Mouse (Mus musculus) hindbrain, embryonic 15.5 days (tissue): ENCODE results near the gene Sh2d3c. TPM values are rescaled to one million over a fixed set of nuclear protein-coding genes. Genes with fewer than 3 reads are reported as not detected.
A peak's percentile ranks its signal among the peaks of the same experiment; 100 is the strongest.

Experiments
- ATAC-seq: fragments of 200-750 bp; cut with Nextera tagmentation; 2 replicates; pipeline ENCODE4 v1.8.0; 2017; ENCODE audit warnings: low read depth, moderate number of reproducible peaks, moderate TSS enrichment; ENCODE audit not compliant: low FRiP score
- H3K27ac ChIP-seq: fragments of 300-500 bp; sonication (generic); replicated peaks from 2 replicates; pipeline ENCODE4 v1.5.1; 2015; ENCODE audit warnings: mild to moderate bottlenecking, inconsistent platforms
- H3K27me3 ChIP-seq: fragments of 300-500 bp; sonication (generic); 2 replicates; pipeline ENCODE4 v1.6.1; 2015; ENCODE audit warnings: control low read depth, inconsistent platforms
- H3K36me3 ChIP-seq: fragments of 300-500 bp; sonication (generic); 2 replicates; pipeline ENCODE4 v1.6.1; 2015; ENCODE audit warnings: control low read depth, inconsistent platforms
- H3K4me1 ChIP-seq: fragments of 300-500 bp; sonication (generic); replicated peaks from 2 replicates; pipeline ENCODE4 v1.6.1; 2015; ENCODE audit warnings: control low read depth, inconsistent platforms
- H3K4me2 ChIP-seq: fragments of 300-500 bp; sonication (generic); 2 replicates; pipeline ENCODE4 v1.6.1; 2015; ENCODE audit warnings: moderate library complexity, mild to moderate bottlenecking, inconsistent platforms
- H3K4me3 ChIP-seq: fragments of 300-500 bp; sonication (generic); 2 replicates; pipeline ENCODE4 v1.5.1; 2015; ENCODE audit warnings: mild to moderate bottlenecking, inconsistent platforms
- H3K9ac ChIP-seq: fragments of 300-500 bp; sonication (generic); 2 replicates; pipeline ENCODE4 v1.6.1; 2015; ENCODE audit warnings: inconsistent platforms
- H3K9me3 ChIP-seq: fragments of 300-500 bp; sonication (generic); 2 replicates; pipeline ENCODE4 v1.6.1; 2016; ENCODE audit warnings: control low read depth, inconsistent platforms
- WGBS: fragments of 180-500 bp; shearing (Covaris S2); methylation state at CpG from one replicate; pipeline ENCODE4 v1.1.7; 2015; 5-methylcytosine and 5-hydroxymethylcytosine counted together
- polyA plus RNA-seq: library from polyadenylated mRNA; unstranded; fragments of >200 nt; fragmentation: Nextera tagmentation; extraction: Ambion mirVana; gene quantifications from 2 replicates; pipeline ENCODE4 v1.2.1, GENCODE M21; 2015

Sh2d3c gene
- polyA plus RNA-seq, 1 experiment from 2014 or later = 53.3 TPM

DNA sequence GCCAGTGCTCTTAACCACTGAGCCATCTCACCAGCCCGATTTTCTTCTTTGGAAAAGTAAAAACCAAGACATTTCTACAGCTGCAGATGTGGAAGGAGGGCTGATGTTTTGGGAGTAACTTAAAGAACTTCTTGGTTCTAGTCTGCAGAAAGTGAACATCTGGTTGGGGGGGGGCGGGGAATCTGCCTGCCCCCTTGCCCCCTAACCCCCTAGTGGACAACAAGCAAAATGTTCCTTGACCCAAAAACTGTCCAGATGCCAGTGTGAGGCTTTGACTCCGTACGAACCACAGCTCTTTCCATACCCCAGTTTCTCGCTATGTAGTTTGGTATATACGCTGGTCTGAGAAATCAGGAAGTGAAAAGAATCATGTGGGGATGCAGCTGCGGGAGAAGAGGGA, 29.3 kb downstream of the Sh2d3c start:
- H3K36me3 ChIP-seq = peaks cover 68% of the 10 kb centered on the region
- no peak overlapping the region for H3K27ac ChIP-seq
- no peak for ATAC-seq
- H3K9ac ChIP-seq = no peak overlapping the region
- no peak overlapping the region for H3K4me2 ChIP-seq
- no peak overlapping the region for H3K4me3 ChIP-seq
- H3K9me3 ChIP-seq = no peaks in the 10 kb centered on the region
- WGBS = 71% methylated on average over 7 of the region's 7 CpGs
- no peaks in the 10 kb centered on the region for H3K27me3 ChIP-seq
- peaks cover 11% of the 10 kb centered on the region for H3K4me1 ChIP-seq

DNA sequence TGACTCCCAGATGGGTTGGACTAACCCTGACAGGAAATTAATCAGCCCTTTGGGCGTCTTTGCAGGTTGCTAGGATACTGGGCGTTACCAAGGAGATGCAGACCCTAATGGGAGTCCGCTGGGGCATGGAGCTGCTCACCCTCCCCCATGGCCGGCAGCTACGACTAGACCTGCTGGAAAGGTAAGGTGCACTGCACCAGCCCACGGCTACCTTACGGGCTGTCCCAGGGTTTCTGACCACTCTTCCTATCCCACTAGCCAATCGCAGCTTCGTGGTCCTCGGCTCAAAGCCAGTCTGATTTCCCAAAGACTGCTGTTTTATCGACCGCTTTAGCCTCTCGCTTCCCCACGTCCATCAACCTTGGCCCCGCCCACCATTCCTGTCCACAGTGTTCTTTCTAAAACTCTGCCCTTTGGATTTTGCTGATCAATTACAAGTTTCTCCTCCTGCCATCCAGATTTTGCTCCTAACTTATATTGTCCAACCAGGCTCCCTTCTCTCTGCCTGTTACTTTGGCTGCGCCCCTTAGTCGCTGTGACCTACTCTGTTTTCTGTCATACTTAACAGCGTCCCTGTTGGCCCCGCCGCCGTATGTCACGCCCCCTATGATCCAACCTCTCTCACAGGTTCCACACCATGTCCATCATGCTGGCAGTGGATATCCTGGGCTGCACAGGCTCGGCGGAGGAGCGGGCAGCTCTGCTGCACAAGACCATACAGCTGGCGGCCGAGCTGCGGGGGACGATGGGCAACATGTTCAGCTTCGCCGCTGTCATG, 30.2 kb downstream of the Sh2d3c start:
- Histone ChIP-seq H3K4me1 (peaks cover 11% of the 10 kb centered on the region), H3K9me3 (no peaks in the 10 kb centered on the region), H3K4me2 (peak overlapping the region; percentile 42), H3K4me3 (peak overlapping the region; percentile 23), H3K27me3 (no peaks in the 10 kb centered on the region), H3K36me3 (peaks cover 66% of the 10 kb centered on the region), H3K9ac (no peak overlapping the region), H3K27ac (peak overlapping the region; percentile 43; the same call in 1 of the 2 replicates)
- peak; percentile 53; the same call in 1 of the 2 replicates for ATAC-seq
- 7% methylated on average over 31 of the region's 31 CpGs for WGBS

DNA sequence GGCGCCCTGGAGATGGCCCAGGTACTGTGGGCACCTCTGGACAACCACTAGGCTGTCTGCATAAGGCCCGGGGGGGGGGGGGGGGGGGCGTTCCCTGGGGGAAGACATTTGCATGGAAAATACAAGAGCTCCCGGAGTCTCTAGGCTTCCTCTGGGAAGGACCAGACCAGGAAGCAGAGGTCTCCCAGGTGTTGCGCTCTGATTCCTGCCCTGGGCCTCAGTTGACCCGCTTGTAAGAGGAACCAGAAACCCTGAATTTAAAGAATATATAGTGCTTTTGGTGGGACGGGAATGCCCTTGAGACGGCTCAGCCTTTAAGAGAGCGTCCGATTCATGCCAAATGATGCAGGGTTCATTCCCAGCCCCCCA, 30.8 kb downstream of the Sh2d3c start:
- H3K4me2 ChIP-seq = peak overlapping the region; percentile 42
- H3K9ac ChIP-seq = no peak overlapping the region
- H3K36me3 ChIP-seq = peaks cover 61% of the 10 kb centered on the region
- 20% methylated on average over 10 of the region's 10 CpGs for WGBS
- 0 out of 2 replicates have a peak overlapping the region, but pooled peaks have one; percentile 43 for H3K27ac ChIP-seq
- H3K4me1 ChIP-seq = peaks cover 14% of the 10 kb centered on the region
- H3K27me3 ChIP-seq = no peaks in the 10 kb centered on the region
- ATAC-seq = no peak
- H3K4me3 ChIP-seq = peak overlapping the region; percentile 23
- no peaks in the 10 kb centered on the region for H3K9me3 ChIP-seq

DNA sequence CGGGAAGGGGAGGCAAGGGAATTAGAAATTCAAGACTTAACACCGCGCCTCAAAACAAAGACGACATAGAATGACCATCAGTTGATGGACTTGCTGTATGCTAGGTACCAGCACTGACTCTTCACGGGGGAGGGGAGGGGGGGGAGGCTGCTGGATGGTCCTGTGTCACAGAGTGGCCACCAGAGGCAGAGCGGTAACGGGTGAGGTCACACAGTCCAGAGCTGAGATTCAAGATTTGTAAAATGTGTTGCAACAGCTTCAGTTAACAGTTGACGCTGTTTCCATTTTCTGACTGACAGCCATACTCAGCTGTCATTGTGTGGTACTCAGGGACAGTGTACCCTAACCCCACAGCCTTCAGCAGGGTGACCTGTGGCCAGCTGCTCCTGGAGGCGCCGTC, 31.3 kb downstream of the Sh2d3c start:
- ATAC-seq = no peak
- H3K4me2 ChIP-seq = no peak overlapping the region
- no peak overlapping the region for H3K27ac ChIP-seq
- peaks cover 55% of the 10 kb centered on the region for H3K36me3 ChIP-seq
- WGBS = 58% methylated on average over 10 of the region's 10 CpGs
- H3K9ac ChIP-seq = no peak overlapping the region
- H3K4me1 ChIP-seq = peaks cover 16% of the 10 kb centered on the region
- no peaks in the 10 kb centered on the region for H3K27me3 ChIP-seq
- H3K9me3 ChIP-seq = no peaks in the 10 kb centered on the region
- no peak overlapping the region for H3K4me3 ChIP-seq

DNA sequence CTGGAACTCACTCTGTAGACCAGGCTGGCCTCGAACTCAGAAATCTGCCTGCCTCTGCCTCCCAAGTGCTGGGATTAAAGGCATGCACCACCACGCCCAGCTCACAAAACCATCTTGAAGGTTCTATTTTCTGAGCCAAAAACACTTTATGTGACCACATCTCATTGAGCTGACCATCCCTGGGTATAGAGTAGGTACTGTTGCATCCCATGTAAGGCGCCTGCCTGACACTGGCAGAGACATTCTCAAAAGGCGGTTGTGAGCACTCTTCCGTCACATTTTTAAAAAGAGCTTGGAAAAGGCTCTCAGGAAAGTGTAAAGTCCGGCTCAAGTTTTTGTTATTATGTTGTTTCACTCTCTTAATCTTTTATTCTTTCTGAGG, 35.8 kb downstream of the Sh2d3c start:
- peak overlapping the region; percentile 96; the same call in 1 of the 2 replicates for H3K27ac ChIP-seq
- H3K9ac ChIP-seq = no peak overlapping the region
- H3K4me1 ChIP-seq = peaks cover 23% of the 10 kb centered on the region
- 32% methylated on average over 6 of the region's 6 CpGs for WGBS
- peaks cover 41% of the 10 kb centered on the region for H3K36me3 ChIP-seq
- peak overlapping the region; percentile 61 for H3K4me2 ChIP-seq
- H3K9me3 ChIP-seq = no peaks in the 10 kb centered on the region
- ATAC-seq = peak; percentile 49
- peak overlapping the region; percentile 77 for H3K4me3 ChIP-seq
- no peaks in the 10 kb centered on the region for H3K27me3 ChIP-seq

DNA sequence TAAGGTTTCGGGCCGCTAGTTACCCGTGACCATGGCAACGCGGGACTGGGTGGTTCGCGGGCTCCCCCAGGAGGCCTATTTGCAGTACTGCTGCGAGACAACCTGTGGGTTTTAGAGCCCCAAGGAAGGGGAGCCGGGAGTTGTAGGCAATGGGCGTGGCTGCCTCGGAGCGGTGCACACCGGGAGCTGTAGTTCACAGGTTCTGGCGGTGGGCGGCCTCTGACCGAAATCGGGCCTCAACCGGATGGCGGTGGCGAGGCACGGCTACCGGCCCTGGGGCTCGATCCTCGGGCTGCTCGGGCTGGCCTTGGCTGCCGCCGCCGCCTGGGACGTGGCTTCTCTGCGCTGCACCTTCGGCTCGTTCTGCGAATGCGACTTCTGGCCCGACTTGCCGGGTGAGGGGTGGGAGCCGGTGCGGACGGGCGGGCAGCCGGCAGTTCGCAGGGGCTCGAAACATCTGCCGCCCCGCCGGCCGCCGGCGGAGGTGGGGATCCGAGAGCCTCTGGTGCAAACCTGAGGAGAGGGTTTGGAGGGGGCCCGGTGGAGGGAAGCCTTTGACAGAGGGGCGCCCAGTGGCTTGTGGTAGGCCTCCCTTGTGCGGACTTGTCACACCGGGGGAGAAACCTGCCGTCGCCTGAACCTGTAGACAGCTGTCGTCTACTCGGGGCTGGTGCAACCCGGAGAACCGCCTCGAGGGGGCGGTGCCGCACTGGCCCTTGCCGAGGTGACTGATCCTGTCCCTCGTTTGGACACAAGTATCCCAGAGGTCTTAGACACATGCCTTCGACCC, 36.4 kb downstream of the Sh2d3c start, which contains the start of gene Tor2a:
TSS of gene Tor2a (plus strand) at position 179 of the 790 bp plus-strand sequence.
- no peaks in the 10 kb centered on the region for H3K27me3 ChIP-seq
- ATAC-seq = peak; percentile 91

DNA sequence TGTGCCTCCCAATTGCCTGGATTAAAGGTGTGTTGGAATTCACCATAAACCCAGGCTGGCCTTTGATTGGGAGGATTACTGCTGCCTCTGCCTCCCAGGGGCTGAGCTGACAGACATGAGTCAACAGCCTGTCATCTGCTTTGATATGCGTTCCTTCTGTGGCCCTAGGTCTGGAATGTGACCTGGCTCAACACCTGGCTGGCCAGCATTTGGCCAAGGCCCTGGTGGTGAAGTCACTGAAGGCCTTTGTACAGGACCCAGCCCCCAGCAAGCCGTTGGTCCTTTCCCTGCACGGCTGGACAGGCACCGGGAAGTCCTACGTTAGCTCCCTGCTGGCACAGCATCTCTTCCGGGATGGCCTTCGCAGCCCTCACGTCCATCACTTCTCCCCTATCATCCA, 37.6 kb downstream of the Sh2d3c start:
- no peak overlapping the region for H3K27ac ChIP-seq
- peak overlapping the region; percentile 11; the same call in 1 of the 2 replicates for H3K9ac ChIP-seq
- 68% methylated on average over 8 of the region's 8 CpGs for WGBS
- peaks cover 34% of the 10 kb centered on the region for H3K36me3 ChIP-seq
- H3K4me1 ChIP-seq = peaks cover 23% of the 10 kb centered on the region
- no peak overlapping the region for H3K4me3 ChIP-seq
- H3K9me3 ChIP-seq = no peaks in the 10 kb centered on the region
- peak overlapping the region; percentile 22; the same call in 1 of the 2 replicates for H3K4me2 ChIP-seq
- H3K27me3 ChIP-seq = no peaks in the 10 kb centered on the region
- no peak for ATAC-seq

More for the DNA sequence above, 36.4 kb downstream of the Sh2d3c start, which contains the start of gene Tor2a:
- H3K4me3 ChIP-seq = peak within 1 kb of the TSS; percentile 77
- under 1% methylated on average over 61 of the region's 66 CpGs for WGBS
- H3K27ac ChIP-seq = peak within 1 kb of the TSS; percentile 96
- peaks cover 23% of the 10 kb centered on the region for H3K4me1 ChIP-seq
- H3K36me3 ChIP-seq = peaks cover 46% of the 10 kb centered on the region
- H3K4me2 ChIP-seq = peak within 1 kb of the TSS; percentile 61
- no peaks in the 10 kb centered on the region for H3K9me3 ChIP-seq
- peak within 1 kb of the TSS; percentile 94 for H3K9ac ChIP-seq

DNA sequence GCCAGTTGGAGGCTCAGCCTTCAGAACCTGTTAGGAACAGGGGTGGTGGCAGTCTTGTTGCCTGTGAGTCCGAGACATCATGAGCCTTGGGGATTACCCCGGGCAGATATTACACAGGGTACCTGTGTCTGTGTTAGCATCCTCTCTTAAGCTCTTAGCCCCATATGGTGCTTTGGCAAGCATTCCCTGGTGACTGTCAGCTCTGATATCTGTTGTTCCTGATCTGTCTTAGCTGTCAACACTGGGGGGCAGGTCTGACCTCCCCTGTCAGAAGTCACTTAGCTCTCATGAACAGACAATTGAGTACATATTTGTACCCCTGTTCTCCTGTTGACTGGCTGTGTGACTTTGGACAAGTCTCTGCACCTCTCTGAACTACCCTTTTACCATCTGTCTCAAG, 38.1 kb downstream of the Sh2d3c start:
- Histone ChIP-seq H3K4me1 (peaks cover 23% of the 10 kb centered on the region), H3K9me3 (no peaks in the 10 kb centered on the region), H3K36me3 (peaks cover 31% of the 10 kb centered on the region), H3K4me3 (no peak overlapping the region), H3K27me3 (no peaks in the 10 kb centered on the region), H3K27ac (no peak overlapping the region), H3K9ac (peak overlapping the region; percentile 11; the same call in 1 of the 2 replicates), H3K4me2 (no peak overlapping the region)
- WGBS = 80% methylated on average over 2 of the region's 2 CpGs
- ATAC-seq = no peak

DNA sequence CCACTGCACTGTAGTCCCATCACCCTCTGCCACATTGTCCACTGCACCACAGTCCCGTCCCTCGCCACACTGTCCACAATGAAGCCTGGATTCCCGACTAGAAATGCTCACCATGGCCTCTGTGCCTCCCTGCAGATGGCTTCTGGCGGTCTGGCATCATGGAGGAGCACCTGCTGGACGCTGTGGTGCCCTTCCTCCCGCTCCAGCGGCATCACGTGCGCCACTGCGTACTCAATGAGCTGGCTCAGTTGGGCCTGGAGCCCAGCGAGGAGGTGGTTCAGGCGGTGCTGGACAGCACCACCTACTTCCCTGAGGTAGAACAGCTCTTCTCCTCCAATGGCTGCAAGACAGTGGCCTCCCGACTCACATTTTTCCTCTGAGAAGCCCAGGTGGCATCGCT, 40.5 kb downstream of the Sh2d3c start:
- H3K36me3 ChIP-seq = peaks cover 19% of the 10 kb centered on the region; the same call in 1 of the 2 replicates
- H3K27me3 ChIP-seq = no peaks in the 10 kb centered on the region
- ATAC-seq = no peak
- H3K4me2 ChIP-seq = no peak overlapping the region
- no peak overlapping the region for H3K4me3 ChIP-seq
- H3K9me3 ChIP-seq = no peaks in the 10 kb centered on the region
- 89% methylated on average over 14 of the region's 14 CpGs for WGBS
- H3K4me1 ChIP-seq = peaks cover 23% of the 10 kb centered on the region
- H3K27ac ChIP-seq = no peak overlapping the region
- no peak overlapping the region for H3K9ac ChIP-seq

DNA sequence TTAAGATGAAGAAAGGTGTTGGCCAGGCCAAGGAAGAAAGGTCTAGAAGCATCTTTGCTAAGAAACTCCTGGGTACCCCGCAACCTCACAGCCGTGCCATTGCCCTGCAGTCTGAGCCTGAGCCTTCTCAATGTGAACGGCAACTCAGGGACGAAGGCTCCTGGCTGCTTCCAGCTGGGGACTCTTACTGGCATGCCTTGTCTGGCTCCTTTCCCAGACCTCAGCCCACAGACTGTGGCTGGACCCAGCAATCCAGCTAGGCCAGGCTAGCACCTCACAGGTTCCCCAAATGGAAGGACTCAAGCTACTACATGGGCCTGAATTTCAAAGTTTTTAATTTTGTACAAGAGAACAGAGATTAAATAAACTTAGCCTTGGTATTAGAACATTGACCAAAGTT, 41.0 kb downstream of the Sh2d3c start:
- ATAC-seq = no peak
- WGBS = 84% methylated on average over 4 of the region's 4 CpGs

DNA sequence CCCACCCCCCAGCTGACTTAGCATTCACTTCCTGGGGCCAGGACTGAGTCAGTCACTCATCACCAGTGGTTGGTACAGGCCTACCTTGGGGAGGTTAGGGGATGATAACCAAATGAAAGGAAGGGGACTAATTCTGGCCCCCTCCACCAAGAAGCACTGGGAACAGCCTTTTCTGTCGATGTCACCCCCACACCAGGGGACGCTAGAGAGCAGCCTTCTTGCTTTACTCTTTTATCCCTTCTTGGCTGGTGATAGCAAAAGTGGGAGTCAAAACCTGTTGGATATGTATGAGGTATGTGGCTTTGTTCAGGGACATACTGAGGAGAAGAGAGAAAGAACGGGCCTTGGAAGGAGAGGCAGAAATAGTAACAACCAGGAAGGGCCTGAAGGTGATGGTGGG, 42.5 kb downstream of the Sh2d3c start:
- Histone ChIP-seq H3K9ac (no peak overlapping the region), H3K4me1 (peaks cover 11% of the 10 kb centered on the region), H3K4me3 (no peak overlapping the region), H3K27me3 (no peaks in the 10 kb centered on the region), H3K4me2 (no peak overlapping the region), H3K27ac (no peak overlapping the region), H3K36me3 (peaks cover 19% of the 10 kb centered on the region; the same call in 1 of the 2 replicates), H3K9me3 (no peaks in the 10 kb centered on the region)
- no peak for ATAC-seq
- 78% methylated on average over 3 of the region's 3 CpGs for WGBS

More for the DNA sequence above, 41.0 kb downstream of the Sh2d3c start:
- no peak overlapping the region for H3K9ac ChIP-seq
- H3K4me1 ChIP-seq = peaks cover 19% of the 10 kb centered on the region
- H3K9me3 ChIP-seq = no peaks in the 10 kb centered on the region
- H3K36me3 ChIP-seq = peaks cover 19% of the 10 kb centered on the region; the same call in 1 of the 2 replicates
- no peak overlapping the region for H3K4me3 ChIP-seq
- H3K27me3 ChIP-seq = no peaks in the 10 kb centered on the region
- no peak overlapping the region for H3K4me2 ChIP-seq
- H3K27ac ChIP-seq = no peak overlapping the region

DNA sequence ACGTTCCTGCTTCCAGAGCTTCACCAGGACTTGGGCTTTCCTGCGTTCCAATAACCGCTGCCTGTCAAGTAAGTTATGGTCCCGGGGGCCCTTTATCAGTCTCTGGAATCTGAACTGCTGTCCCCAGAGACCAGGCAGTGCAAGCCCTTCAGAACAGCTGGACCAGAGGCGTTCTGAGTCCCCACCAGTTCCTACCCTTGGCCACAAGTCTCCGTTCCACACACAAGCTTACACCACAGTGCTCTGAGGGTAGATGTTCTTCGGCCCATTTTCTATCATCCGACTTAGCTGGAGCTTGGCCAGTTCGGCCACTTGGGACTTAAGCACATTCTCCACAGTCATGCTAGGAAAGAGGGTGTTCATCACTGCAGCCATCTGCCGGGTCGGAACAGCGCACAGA, 46.4 kb downstream of the Sh2d3c start:
- no peak for ATAC-seq
- 63% methylated on average over 12 of the region's 12 CpGs for WGBS
- Histone ChIP-seq H3K36me3 (no peaks in the 10 kb centered on the region), H3K27me3 (no peaks in the 10 kb centered on the region), H3K4me2 (no peak overlapping the region), H3K9ac (no peak overlapping the region), H3K9me3 (no peaks in the 10 kb centered on the region), H3K27ac (no peak overlapping the region), H3K4me3 (no peak overlapping the region), H3K4me1 (no peaks in the 10 kb centered on the region)
